Mouse (Mus musculus) E14TG2a.4 (cell line): ENCODE measurements around the gene Mef2c.

ENCODE experiments used
- CTCF ChIP-seq: conservative IDR thresholded peaks from 2 replicates; pipeline ENCODE4 v1.5.1; 2014; ENCODE audit warnings: low read length
- NANOG ChIP-seq: IDR thresholded peaks from 2 replicates; pipeline ENCODE4 v1.6.1; 2014; ENCODE audit warnings: borderline replicate concordance, low read length, mixed read lengths
- POU5F1 ChIP-seq: IDR thresholded peaks from 2 replicates; pipeline ENCODE4 v1.6.1; 2014; ENCODE audit warnings: low read length, borderline replicate concordance

DNA sequence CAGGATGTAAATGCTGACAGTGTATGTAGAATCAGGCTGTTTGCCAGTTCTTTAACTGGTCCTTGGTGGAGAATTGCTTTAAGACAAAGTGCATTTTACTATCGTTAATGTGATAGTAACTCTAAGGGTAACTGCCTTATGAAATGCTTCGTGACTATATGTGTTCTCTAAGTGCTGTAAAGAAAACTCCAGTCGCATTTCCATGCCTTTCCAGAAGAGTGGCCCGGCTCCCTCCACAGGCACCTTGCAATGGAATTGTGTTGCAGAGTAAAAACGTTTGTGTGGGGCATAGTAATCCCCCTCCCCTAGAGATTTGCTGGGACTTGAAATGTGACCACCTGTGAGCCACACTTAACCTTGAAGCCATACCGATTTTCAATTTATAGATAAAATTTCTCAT is 22.2 kb downstream of the Mef2c start:
- TF ChIP-seq CTCF (no peak), POU5F1 (no peak), NANOG (no peak)
